Mouse (Mus musculus) heart, adult 2 months (tissue): ENCODE measurements around the gene Slc35e3. TPM values are rescaled to one million over a fixed set of nuclear protein-coding genes. Genes with fewer than 3 reads are reported as not detected.
"Not testable (repeated sequence)": the region's sequence is repeated elsewhere in the genome, so short reads cannot be mapped to it uniquely, and the experiment has no call there.

Source experiments
- DNase-seq, 2 experiments: peaks; one replicate each; pipeline ENCODE4 v3.0.0; 2021
- H3K27ac ChIP-seq: fragments of 200-600 bp; 2 replicates; pipeline ENCODE4 v1.8.1; 2022
- H3K27me3 ChIP-seq: fragments of 200-500 bp; 2 replicates; pipeline ENCODE4 v1.6.1; 2012; ENCODE audit warnings: mild to moderate bottlenecking, low read length, inconsistent platforms, mixed read lengths; ENCODE audit not compliant: control insufficient read depth, insufficient read depth
- H3K36me3 ChIP-seq: fragments of 200-500 bp; 2 replicates; pipeline ENCODE4 v1.6.1; 2012; ENCODE audit warnings: low read length, inconsistent platforms; ENCODE audit not compliant: control insufficient read depth, insufficient read depth
- H3K4me1 ChIP-seq: fragments of 200-500 bp; 2 replicates; pipeline ENCODE4 v1.6.1; 2011; ENCODE audit warnings: low read length; ENCODE audit not compliant: control insufficient read depth, insufficient read depth
- H3K4me3 ChIP-seq: fragments of 200-600 bp; 2 replicates; pipeline ENCODE4 v1.8.1; 2022
- H3K79me2 ChIP-seq: fragments of 200-500 bp; replicated peaks from 2 replicates; pipeline ENCODE4 v1.6.1; 2012; ENCODE audit warnings: mild to moderate bottlenecking, inconsistent platforms, low read length, moderate library complexity, mixed read lengths; ENCODE audit not compliant: control insufficient read depth, insufficient read depth
- H3K9ac ChIP-seq: fragments of 200-500 bp; 2 replicates; pipeline ENCODE4 v1.6.1; 2012; ENCODE audit warnings: low read depth, mild to moderate bottlenecking, control low read depth, inconsistent platforms, low read length, mixed read lengths
- CTCF ChIP-seq: fragments of 200-600 bp; IDR thresholded peaks from 2 replicates; pipeline ENCODE4 v1.8.1; 2022; ENCODE audit warnings: antibody characterized with exemption, mild to moderate bottlenecking, moderate library complexity
- EP300 ChIP-seq: fragments of 200-500 bp; IDR thresholded peaks from 2 replicates; pipeline ENCODE4 v1.6.1; 2011; ENCODE audit warnings: low read depth, low read length, control low read depth; ENCODE audit not compliant: insufficient read depth
- POLR2A ChIP-seq: fragments of 200-500 bp; IDR thresholded peaks from 2 replicates; pipeline ENCODE4 v1.6.1; 2011; ENCODE audit warnings: mild to moderate bottlenecking, low read depth, low read length, control low read depth; ENCODE audit not compliant: insufficient read depth
- WGBS: fragments of 180-500 bp; shearing (Covaris S2); methylation state at CpG from one replicate; pipeline ENCODE4 v1.1.7; 2018; 5-methylcytosine and 5-hydroxymethylcytosine counted together
- intact Hi-C: fragments of 180-260 bp; cut with DNase I; formaldehyde crosslinking; loops from one replicate; pipeline ENCODE4 v1.15.1; 2025
- polyA plus RNA-seq: library from polyadenylated mRNA; depleted of rRNA; stranded (reverse); fragments of >200 nt; gene quantifications from 2 replicates; pipeline ENCODE4 v1.2.3, GENCODE M21; 2012
- total RNA-seq, 2 experiments: library from RNA; stranded (reverse); gene quantifications; 2 replicates each; pipeline ENCODE4 v1.2.3; 2021

Slc35e3 gene
- total and polyA plus RNA-seq, 3 experiments = 5.7 to 8.0 (median 7.4) TPM

DNA sequence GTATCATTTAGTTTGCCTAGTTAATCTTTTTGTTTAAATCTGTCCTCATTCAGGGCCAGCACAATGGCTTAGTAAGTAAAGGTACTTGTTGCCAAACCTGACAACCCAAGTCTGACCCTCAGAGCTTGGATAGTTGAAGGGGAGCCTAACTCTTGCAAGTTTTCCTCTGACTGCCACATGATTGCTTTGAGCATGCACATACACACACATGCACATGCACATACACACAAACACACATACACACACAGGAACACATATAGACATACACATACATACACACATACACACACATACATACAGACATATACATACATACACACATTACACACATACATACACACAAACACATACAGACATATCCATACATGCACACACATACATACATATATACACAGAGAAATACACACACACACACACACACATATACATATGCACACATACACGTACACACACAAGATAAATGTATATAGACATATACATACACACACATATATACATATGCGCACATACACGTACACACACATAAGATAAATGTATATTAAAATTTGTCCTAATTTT lies 21.3 kb downstream of the Slc35e3 start:
- no peaks in the 10 kb centered on the region for H3K27me3 ChIP-seq
- H3K36me3 ChIP-seq = no peaks in the 10 kb centered on the region
- no peak overlapping the region for H3K4me3 ChIP-seq
- no peaks in the 10 kb centered on the region for H3K79me2 ChIP-seq
- DNase-seq = no peak
- TF ChIP-seq EP300 = no peak
- TF ChIP-seq POLR2A = no peak
- H3K4me1 ChIP-seq = no peaks in the 10 kb centered on the region
- intact Hi-C loops = no loop called here
- no peak overlapping the region for H3K9ac ChIP-seq
- no peak overlapping the region for H3K27ac ChIP-seq
- WGBS = 90% methylated on average over 3 of the region's 3 CpGs

DNA sequence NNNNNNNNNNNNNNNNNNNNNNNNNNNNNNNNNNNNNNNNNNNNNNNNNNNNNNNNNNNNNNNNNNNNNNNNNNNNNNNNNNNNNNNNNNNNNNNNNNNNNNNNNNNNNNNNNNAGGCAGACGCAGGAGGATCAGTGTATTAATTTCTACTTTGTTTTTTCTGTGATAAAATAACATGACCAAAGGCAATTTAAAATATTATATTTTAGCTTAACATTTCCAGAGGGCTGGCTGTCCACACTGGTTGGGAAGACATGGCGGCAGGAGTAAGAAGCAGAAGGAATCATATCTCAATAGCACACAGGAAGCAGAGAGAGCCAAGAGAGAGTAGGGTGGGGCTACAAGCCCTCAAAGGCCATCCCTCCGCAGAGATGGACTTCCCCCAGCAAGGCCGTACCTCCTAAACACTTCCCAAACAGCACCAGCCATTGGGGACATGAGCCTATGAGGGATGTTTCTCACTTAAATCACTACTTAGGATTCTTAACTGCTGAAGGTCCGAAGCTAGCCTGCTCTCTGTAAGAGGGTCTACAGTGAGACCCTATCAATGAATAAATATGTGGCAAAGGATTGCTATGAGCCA lies 21.9 kb downstream of the Slc35e3 start:
- DNase-seq = no peak
- WGBS = 57% methylated on average over 5 of the region's 5 CpGs
- intact Hi-C loops = no loop called here
- TF ChIP-seq EP300 = no peak
- Histone ChIP-seq H3K4me1 (no peaks in the 10 kb centered on the region), H3K36me3 (no peaks in the 10 kb centered on the region), H3K4me3 (no peak overlapping the region), H3K27me3 (no peaks in the 10 kb centered on the region), H3K9ac (no peak overlapping the region), H3K79me2 (no peaks in the 10 kb centered on the region), H3K27ac (no peak overlapping the region)

DNA sequence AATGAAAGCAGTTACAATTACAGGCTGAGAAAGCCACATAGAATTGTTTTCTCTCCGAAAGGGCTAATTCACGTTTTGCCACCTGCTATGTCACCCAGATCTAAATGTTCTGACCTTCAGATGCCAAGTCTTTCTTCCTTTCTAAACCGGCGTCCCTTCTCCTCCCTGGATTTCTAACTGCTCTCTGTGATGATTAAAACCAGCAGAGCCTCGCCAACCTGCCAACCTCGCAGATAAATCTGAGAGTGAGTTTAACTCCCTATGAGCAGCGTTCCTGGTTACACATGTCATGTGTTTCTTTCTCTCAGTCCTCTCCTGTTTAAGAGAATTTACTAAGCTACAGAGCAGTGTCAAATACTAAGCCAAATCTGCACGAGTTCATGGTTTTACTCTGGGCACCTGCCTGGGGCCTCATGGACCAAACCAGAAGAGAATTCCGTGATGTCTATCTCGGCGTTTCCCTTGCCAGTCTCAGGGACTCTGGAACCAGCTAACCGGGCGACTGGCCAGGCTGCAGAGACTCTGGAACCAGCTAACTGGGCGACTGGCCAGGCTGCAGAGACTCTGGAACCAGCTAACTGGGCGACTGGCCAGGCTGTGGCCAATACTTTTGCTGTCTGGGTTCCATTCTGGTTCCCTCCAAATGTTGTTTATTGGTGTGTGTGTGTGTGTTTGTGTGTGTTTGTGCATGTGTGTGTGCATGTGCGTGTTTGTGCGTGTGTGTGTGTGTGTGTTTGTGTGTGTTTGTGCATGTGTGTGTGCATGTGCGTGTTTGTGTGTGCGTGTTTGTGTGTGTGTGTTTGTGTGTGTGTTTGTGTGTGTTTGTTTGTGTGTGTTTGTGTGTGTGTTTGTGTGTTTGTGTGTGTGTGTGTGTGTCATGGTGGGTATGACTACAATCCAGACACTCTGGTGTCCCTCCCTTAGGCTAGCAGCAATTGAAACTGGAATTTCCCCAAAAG lies 27.7 kb downstream of the Slc35e3 start:
- WGBS = 35% methylated on average over 19 of the region's 19 CpGs

DNA sequence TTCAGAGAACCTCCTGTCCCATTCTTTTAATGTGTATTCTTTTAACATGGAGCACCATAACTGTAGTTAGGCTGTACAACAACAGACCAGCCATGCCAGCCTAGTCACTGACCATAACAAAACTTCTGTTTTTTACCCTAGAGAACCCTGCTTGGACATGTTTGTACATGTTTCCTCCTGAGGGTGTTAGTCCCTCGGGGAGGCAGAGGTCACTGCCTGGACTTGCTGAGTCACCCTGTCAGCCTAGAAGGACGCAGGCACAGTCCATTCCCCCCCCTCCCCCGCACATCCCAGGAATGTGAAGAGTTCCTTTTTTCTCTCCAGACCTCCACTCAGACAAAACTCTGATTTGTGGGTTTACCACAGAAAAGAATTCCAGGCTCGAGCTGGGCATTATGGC lies 28.6 kb downstream of the Slc35e3 start:
- H3K79me2 ChIP-seq = no peaks in the 10 kb centered on the region
- under 1% methylated on average over 4 of the region's 4 CpGs for WGBS
- TF ChIP-seq EP300 (0 out of 2 replicates have a peak, but pooled peaks have one; percentile 13), POLR2A (no peak)
- peak overlapping the region; percentile 82 for H3K27ac ChIP-seq
- intact Hi-C loops = no loop called here
- no peaks in the 10 kb centered on the region for H3K27me3 ChIP-seq
- H3K4me3 ChIP-seq = peak overlapping the region; percentile 3; the same call in 1 of the 2 replicates
- peak; percentile 47 to 64 for DNase-seq
- H3K4me1 ChIP-seq = peaks cover 5% of the 10 kb centered on the region
- no peak overlapping the region for H3K9ac ChIP-seq
- no peaks in the 10 kb centered on the region for H3K36me3 ChIP-seq

More for the DNA sequence above, 27.7 kb downstream of the Slc35e3 start:
- DNase-seq = peak; percentile 58 to 65
- Histone ChIP-seq H3K9ac (peak overlapping the region; percentile 38; the same call in 1 of the 2 replicates), H3K4me1 (peaks cover 5% of the 10 kb centered on the region), H3K36me3 (no peaks in the 10 kb centered on the region), H3K27me3 (no peaks in the 10 kb centered on the region), H3K79me2 (no peaks in the 10 kb centered on the region), H3K27ac (peak overlapping the region; percentile 82), H3K4me3 (peak overlapping the region; percentile 3; the same call in 1 of the 2 replicates)
- TF ChIP-seq POLR2A = no peak
- TF ChIP-seq EP300 = no peak
- no peak for TF ChIP-seq CTCF
- intact Hi-C loops = no loop called here

DNA sequence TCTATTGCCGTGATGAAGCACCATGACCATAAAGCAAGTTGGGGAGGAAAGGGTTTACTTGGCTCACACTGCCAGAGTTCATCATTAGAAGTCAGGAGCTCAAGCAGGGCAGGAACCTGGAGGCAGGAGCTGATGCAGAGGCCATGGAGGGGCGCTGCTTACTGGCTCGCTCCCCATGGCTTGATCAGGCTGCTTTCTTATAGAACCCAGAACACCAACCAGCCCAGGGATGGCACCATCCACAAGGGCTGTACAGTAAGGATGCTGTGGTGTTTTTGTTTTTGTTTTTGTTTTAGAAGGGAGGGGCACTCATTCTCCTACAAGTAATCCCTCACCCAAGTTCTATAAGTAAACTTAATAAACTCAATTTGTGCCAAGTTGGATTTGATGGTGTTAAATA lies 29.5 kb downstream of the Slc35e3 start:
- TF ChIP-seq POLR2A (no peak), EP300 (no peak), CTCF (no peak)
- no peak overlapping the region; the same call in 1 of the 2 replicates for H3K27ac ChIP-seq

DNA sequence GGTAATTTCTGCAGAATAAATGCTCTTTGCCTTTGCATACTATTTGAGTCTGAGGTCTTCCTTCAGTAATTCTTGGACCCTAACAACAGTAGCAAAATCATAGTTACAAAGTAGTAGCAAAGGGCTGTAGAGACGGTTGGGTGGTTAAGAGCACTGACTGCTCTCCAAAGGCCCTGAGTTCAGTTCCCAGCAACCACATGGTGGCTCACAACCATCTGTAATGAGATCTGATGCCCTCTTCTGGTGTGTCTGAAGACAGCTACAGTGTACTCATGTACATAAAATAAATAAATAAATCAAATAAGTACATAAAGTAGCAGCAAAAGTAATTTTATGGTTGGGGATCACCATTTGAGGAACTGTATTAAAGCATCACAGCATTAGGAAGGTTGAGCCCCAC lies 30.5 kb downstream of the Slc35e3 start:
- H3K36me3 ChIP-seq, H3K4me1 ChIP-seq, intact Hi-C loops, DNase-seq, H3K27me3 ChIP-seq, H3K79me2 ChIP-seq, H3K4me3 ChIP-seq, H3K27ac ChIP-seq, H3K9ac ChIP-seq: not testable (repeated sequence)
- 100% methylated on average over 1 of the region's 1 CpGs for WGBS

More for the DNA sequence above, 29.5 kb downstream of the Slc35e3 start:
- no peak overlapping the region for H3K4me3 ChIP-seq
- peaks cover 5% of the 10 kb centered on the region for H3K4me1 ChIP-seq
- intact Hi-C loops = no loop called here
- no peaks in the 10 kb centered on the region for H3K79me2 ChIP-seq
- WGBS = 92% methylated on average over 3 of the region's 3 CpGs
- DNase-seq = no peak
- no peaks in the 10 kb centered on the region for H3K36me3 ChIP-seq
- H3K9ac ChIP-seq = no peak overlapping the region
- no peaks in the 10 kb centered on the region for H3K27me3 ChIP-seq
